Mouse (Mus musculus) ES-Bruce4 (cell line): ENCODE results near the gene Fars2.

Experiments used
- CTCF ChIP-seq: IDR thresholded peaks from one replicate; pipeline ENCODE4 v1.8.1; 2011; ENCODE audit warnings: low read depth, low read length
- EP300 ChIP-seq: IDR thresholded peaks from 2 replicates; pipeline ENCODE4 v1.6.1; 2011; ENCODE audit warnings: low read depth, low read length; ENCODE audit not compliant: insufficient read depth

GRCm38 (mm10) chr13:36531893-36532292 lies 414.7 kb downstream of the Fars2 start:
- TF ChIP-seq CTCF (no peak), EP300 (no peak)
